Mouse (Mus musculus): ENCODE results near the gene Lrp10. TPM values are rescaled to one million over a fixed set of nuclear protein-coding genes. Genes with fewer than 3 reads are reported as not detected.

Gene Lrp10
- 38.6 and 41.3 TPM in 2 replicates for polyA plus RNA-seq (2014; fragmentation: Nextera tagmentation; extraction: Ambion mirVana)

DNA sequence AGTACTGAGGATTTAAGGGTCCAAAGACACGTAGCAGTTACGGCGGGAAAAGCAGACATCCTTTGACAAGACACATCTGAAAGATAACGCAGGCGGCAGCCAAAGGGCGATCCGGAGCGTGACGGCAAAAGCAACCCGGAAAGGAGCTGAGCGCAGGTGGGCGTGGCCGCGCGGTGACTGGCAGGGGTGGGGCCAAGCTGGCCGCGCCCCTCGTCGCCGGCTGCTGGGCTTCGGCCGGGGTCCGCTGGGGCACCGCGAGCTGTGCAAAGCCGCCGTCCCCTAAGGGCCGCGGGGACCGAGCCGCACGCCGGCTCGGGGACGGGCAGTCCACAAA lies at the start of gene Lrp10:
TSS of gene Lrp10 (plus strand) at position 179 of the 334 bp plus-strand sequence.
- peak; percentile 89 for ATAC-seq (replicated peaks; ENCODE audit: low FRiP score)
- Histone ChIP-seq H3K4me3 (ENCODE audit: low read depth, low read length) (peak within 1 kb of the TSS; percentile 81), H3K4me1 (replicated peaks; ENCODE audit: control insufficient read depth, insufficient read depth, low read length) (peaks cover 21% of the 10 kb centered on the region), H3K27me3 (replicated peaks; ENCODE audit: control insufficient read depth, insufficient read depth, low read length) (no peaks in the 10 kb centered on the region), H3K4me2 (peak within 1 kb of the TSS; percentile 85), H3K9me3 (ENCODE audit: control insufficient read depth, low read length) (no peaks in the 10 kb centered on the region), H3K27ac (ENCODE audit: low read depth, low read length) (peak within 1 kb of the TSS; percentile 84), H3K9ac (ENCODE audit: low read depth, low read length) (peak within 1 kb of the TSS; percentile 87), H3K36me3 (ENCODE audit: control insufficient read depth, insufficient read depth, low read length) (peaks cover 16% of the 10 kb centered on the region)
- WGBS: under 1% methylated on average over 35 of the region's 35 CpGs
- DNase-seq (ENCODE audit: low spot score): peak; percentile 90

DNA sequence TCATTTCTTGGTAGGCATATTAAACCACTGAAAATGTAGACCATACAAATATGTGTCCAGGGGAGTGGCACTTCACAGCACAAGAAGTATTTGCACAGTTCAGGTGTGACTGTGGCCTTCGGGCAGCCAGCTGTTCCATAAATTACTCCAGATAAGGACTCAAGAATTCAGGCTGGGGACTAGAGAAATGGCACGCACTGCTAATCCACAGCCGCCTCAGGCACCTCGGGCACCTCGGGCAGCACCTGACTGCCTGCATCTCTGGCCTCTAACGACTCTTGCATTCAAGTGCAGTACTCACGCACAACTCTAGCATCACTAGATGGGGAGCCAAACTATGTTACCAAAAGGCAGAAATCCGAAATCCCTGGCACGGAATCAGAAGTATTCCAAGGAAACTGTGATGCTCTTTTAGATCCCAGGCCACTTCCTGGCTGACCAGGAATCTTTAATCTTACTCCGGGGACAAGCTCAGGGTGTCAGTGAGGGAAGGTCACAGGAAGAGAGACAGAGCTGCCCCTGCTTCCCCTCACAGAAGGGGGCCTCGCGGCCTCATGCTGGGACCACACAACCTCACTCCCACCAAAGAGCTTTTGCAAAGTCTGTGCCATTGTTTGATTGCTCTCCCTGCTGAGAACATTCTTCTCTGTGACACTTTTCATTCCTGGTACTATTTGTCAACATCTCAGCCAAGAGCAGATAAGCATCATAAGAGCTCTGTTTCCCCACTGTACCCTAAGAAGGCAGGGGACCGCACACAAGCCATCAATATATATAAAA lies 48.5 kb upstream of the Lrp10 start:
- ATAC-seq (replicated peaks; ENCODE audit: low FRiP score): no peak
- H3K4me2 ChIP-seq: no peak overlapping the region
- 29% methylated on average over 13 of the region's 13 CpGs for WGBS

DNA sequence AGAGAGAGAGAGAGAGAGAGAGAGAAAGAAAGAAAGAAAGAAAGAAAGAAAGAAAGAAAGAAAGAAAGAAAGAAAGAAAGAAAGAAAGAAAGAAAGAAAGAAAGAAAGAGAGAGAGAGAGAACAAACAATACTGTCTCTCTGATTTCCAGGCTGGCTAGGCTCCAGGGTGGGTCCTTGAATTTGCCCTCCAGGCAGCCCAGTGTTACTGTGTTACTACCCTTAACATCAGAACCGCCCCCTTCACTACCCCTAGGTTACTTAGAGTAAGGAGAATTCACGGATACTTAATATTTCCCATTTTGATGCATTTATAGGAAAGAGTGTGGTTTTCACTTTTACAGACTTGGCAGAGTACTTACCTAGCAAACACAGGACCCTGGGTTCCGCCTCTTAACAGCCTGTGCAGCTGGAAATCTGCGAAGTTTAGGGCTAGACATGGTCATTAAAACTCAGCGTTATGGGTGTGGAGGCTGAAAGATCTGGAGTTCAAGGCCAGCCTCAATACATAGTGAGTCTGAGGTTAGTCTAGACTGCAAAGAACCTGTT lies 47.6 kb upstream of the Lrp10 start:
- Histone ChIP-seq H3K9ac (ENCODE audit: low read depth, low read length) (no peak overlapping the region), H3K4me3 (ENCODE audit: low read depth, low read length) (no peak overlapping the region), H3K4me2 (no peak overlapping the region), H3K9me3 (ENCODE audit: control insufficient read depth, low read length) (no peaks in the 10 kb centered on the region), H3K27me3 (replicated peaks; ENCODE audit: control insufficient read depth, insufficient read depth, low read length) (no peaks in the 10 kb centered on the region), H3K36me3 (ENCODE audit: control insufficient read depth, insufficient read depth, low read length) (no peaks in the 10 kb centered on the region), H3K27ac (ENCODE audit: low read depth, low read length) (no peak overlapping the region), H3K4me1 (replicated peaks; ENCODE audit: control insufficient read depth, insufficient read depth, low read length) (peaks cover 25% of the 10 kb centered on the region)
- 48% methylated on average over 5 of the region's 5 CpGs for WGBS
- DNase-seq (ENCODE audit: low spot score): no peak
- ATAC-seq (replicated peaks; ENCODE audit: low FRiP score): no peak

More for the DNA sequence above, 48.5 kb upstream of the Lrp10 start:
- Histone ChIP-seq H3K27me3 (replicated peaks; ENCODE audit: control insufficient read depth, insufficient read depth, low read length) (no peaks in the 10 kb centered on the region), H3K4me3 (ENCODE audit: low read depth, low read length) (no peak overlapping the region), H3K36me3 (ENCODE audit: control insufficient read depth, insufficient read depth, low read length) (no peaks in the 10 kb centered on the region), H3K9ac (ENCODE audit: low read depth, low read length) (no peak overlapping the region), H3K27ac (ENCODE audit: low read depth, low read length) (no peak overlapping the region), H3K4me1 (replicated peaks; ENCODE audit: control insufficient read depth, insufficient read depth, low read length) (peaks cover 27% of the 10 kb centered on the region), H3K9me3 (ENCODE audit: control insufficient read depth, low read length) (no peaks in the 10 kb centered on the region)
- no peak for DNase-seq (ENCODE audit: low spot score)

DNA sequence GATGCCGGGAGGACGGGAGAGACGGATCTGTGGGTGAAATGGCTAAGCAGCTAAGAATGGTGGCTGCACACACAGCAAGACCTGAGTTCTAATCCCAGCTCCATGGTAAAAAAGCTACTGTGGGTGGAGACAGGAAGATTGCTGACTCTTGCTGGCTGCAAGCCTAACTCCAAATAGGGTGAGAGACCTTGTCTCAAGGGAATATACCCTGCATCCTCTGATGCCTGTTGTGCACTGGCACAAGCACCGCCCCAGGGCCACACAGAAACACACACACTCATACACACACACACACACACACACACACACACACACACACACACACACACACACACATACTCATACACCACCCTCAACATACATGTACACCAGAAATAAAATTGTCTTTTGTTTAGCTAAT lies 47.1 kb upstream of the Lrp10 start:
- Histone ChIP-seq H3K4me1 (replicated peaks; ENCODE audit: control insufficient read depth, insufficient read depth, low read length) (peaks cover 25% of the 10 kb centered on the region), H3K27me3 (replicated peaks; ENCODE audit: control insufficient read depth, insufficient read depth, low read length) (no peaks in the 10 kb centered on the region), H3K9me3 (ENCODE audit: control insufficient read depth, low read length) (no peaks in the 10 kb centered on the region), H3K27ac (ENCODE audit: low read depth, low read length) (no peak overlapping the region), H3K36me3 (ENCODE audit: control insufficient read depth, insufficient read depth, low read length) (no peaks in the 10 kb centered on the region), H3K4me2 (peak overlapping the region; percentile 73), H3K9ac (ENCODE audit: low read depth, low read length) (peak overlapping the region; percentile 54), H3K4me3 (ENCODE audit: low read depth, low read length) (no peak overlapping the region; the same call in 1 of the 2 replicates)
- WGBS: 68% methylated on average over 4 of the region's 4 CpGs
- ATAC-seq (replicated peaks; ENCODE audit: low FRiP score): no peak
- no peak for DNase-seq (ENCODE audit: low spot score)

DNA sequence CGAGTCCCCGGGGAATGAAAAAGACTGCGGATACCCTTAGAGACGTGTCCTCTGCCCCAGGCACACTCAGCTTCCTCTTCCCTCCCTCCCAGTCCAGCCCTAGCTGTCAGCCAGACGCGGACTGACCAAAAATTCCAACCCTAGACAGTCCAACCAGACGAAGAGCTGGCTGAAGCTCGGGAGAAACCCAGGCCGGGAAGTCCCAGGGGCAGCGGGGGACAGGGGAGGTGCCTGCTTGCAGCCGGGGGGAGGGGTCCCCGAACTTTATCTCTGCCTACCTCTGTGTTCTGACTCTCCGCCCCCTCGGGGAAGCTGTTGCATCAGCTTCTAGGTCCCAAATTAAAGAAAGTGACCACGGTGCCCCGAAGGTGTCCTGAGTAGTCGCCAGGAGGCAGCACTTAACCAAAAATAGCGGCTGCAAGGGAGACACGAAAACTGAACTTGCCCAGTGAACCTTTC lies 46.3 kb upstream of the Lrp10 start, which contains the start of gene Slc7a7:
TSS of gene Slc7a7 (minus strand) at position 158 of the 459 bp plus-strand sequence.
- WGBS: 3% methylated on average over 19 of the region's 19 CpGs
- H3K4me1 ChIP-seq (replicated peaks; ENCODE audit: control insufficient read depth, insufficient read depth, low read length): peaks cover 25% of the 10 kb centered on the region
- peak within 1 kb of the TSS; percentile 63 for H3K27ac ChIP-seq (ENCODE audit: low read depth, low read length)
- peak within 1 kb of the TSS; percentile 54 for H3K9ac ChIP-seq (ENCODE audit: low read depth, low read length)
- no peaks in the 10 kb centered on the region for H3K27me3 ChIP-seq (replicated peaks; ENCODE audit: control insufficient read depth, insufficient read depth, low read length)
- peak within 1 kb of the TSS; percentile 48 for H3K4me3 ChIP-seq (ENCODE audit: low read depth, low read length)
- H3K9me3 ChIP-seq (ENCODE audit: control insufficient read depth, low read length): no peaks in the 10 kb centered on the region
- ATAC-seq (replicated peaks; ENCODE audit: low FRiP score) (peak; percentile 72), DNase-seq (ENCODE audit: low spot score) (peak; percentile 69)
- H3K4me2 ChIP-seq: peak within 1 kb of the TSS; percentile 73
- H3K36me3 ChIP-seq (ENCODE audit: control insufficient read depth, insufficient read depth, low read length): no peaks in the 10 kb centered on the region

DNA sequence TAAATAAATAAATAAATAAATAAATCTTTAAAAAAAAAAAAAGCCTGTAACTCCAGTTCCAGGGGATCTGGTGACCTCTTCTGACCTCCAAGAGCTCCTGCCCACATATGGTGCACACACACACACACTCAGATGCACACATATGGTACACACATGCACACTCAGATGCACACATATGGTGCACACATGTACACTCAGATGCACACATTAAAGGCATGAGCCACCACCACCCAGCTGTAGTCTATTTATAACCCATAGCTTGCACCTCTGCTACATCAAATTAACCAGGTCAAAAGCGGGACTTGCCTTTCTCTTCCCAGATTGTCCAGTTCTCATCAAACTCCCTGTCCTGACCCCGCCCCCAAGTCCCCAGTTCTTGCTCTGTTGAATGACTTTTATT lies 42.9 kb upstream of the Lrp10 start:
- Histone ChIP-seq H3K27ac (ENCODE audit: low read depth, low read length) (no peak overlapping the region), H3K4me1 (replicated peaks; ENCODE audit: control insufficient read depth, insufficient read depth, low read length) (peaks cover 28% of the 10 kb centered on the region), H3K36me3 (ENCODE audit: control insufficient read depth, insufficient read depth, low read length) (no peaks in the 10 kb centered on the region), H3K4me2 (no peak overlapping the region), H3K9ac (ENCODE audit: low read depth, low read length) (no peak overlapping the region), H3K27me3 (replicated peaks; ENCODE audit: control insufficient read depth, insufficient read depth, low read length) (no peaks in the 10 kb centered on the region), H3K4me3 (ENCODE audit: low read depth, low read length) (no peak overlapping the region), H3K9me3 (ENCODE audit: control insufficient read depth, low read length) (no peaks in the 10 kb centered on the region)
- DNase-seq (ENCODE audit: low spot score): no peak
- no peak for ATAC-seq (replicated peaks; ENCODE audit: low FRiP score)
- 91% methylated on average over 2 of the region's 2 CpGs for WGBS

DNA sequence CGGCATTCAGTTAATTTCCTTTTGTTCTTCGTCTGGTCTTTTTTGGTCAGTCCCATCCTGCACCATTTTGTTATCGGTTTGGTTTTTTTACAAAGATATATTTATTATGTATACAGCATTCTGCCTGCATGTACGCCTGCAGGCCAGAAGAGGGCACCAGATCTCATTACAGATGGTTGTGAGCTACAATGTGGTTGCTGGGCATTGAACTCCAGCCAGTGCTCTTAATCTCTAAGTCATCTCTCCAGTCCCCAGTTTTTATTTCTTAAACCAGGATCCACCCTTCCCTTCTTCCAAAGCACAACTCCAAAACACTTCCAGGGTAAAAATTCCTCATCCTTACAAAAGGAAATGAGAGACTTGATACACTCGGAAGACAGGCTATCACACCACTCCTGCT lies 40.5 kb upstream of the Lrp10 start:
- H3K4me1 ChIP-seq (replicated peaks; ENCODE audit: control insufficient read depth, insufficient read depth, low read length): peaks cover 22% of the 10 kb centered on the region
- no peaks in the 10 kb centered on the region for H3K36me3 ChIP-seq (ENCODE audit: control insufficient read depth, insufficient read depth, low read length)
- H3K27me3 ChIP-seq (replicated peaks; ENCODE audit: control insufficient read depth, insufficient read depth, low read length): no peaks in the 10 kb centered on the region
- 46% methylated on average over 5 of the region's 5 CpGs for WGBS
- H3K9ac ChIP-seq (ENCODE audit: low read depth, low read length): no peak overlapping the region
- H3K4me2 ChIP-seq: no peak overlapping the region
- H3K27ac ChIP-seq (ENCODE audit: low read depth, low read length): no peak overlapping the region
- ATAC-seq (replicated peaks; ENCODE audit: low FRiP score) (no peak), DNase-seq (ENCODE audit: low spot score) (no peak)
- no peaks in the 10 kb centered on the region for H3K9me3 ChIP-seq (ENCODE audit: control insufficient read depth, low read length)
- H3K4me3 ChIP-seq (ENCODE audit: low read depth, low read length): no peak overlapping the region

DNA sequence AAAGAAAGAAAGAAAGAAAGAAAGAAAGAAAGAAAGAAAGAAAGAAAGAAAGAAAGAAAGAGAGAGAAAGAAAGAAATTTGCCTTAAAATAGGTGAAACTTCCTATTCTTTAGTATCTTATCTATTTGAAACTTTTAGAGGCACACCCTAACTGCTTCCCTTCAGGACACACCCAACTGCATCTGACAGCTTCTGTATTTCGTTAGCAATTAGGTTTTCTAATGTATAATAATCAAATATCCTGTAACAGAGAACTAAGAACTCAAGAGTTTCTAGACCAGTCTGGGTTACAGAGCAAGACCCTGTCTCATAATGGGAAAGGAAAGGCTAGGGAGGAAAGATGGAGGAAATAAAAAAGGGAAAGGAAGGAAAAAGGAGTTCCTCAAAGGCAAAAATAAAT lies 39.3 kb upstream of the Lrp10 start:
- WGBS: 48% methylated on average over 1 of the region's 1 CpGs
- no peaks in the 10 kb centered on the region for H3K9me3 ChIP-seq (ENCODE audit: control insufficient read depth, low read length)
- DNase-seq (ENCODE audit: low spot score): no peak
- H3K4me1 ChIP-seq (replicated peaks; ENCODE audit: control insufficient read depth, insufficient read depth, low read length): peaks cover 27% of the 10 kb centered on the region
- H3K36me3 ChIP-seq (ENCODE audit: control insufficient read depth, insufficient read depth, low read length): peaks cover 5% of the 10 kb centered on the region; the same call in 1 of the 2 replicates
- ATAC-seq (replicated peaks; ENCODE audit: low FRiP score): no peak
- no peak overlapping the region for H3K9ac ChIP-seq (ENCODE audit: low read depth, low read length)
- peak overlapping the region; percentile 64; the same call in 1 of the 2 replicates for H3K27ac ChIP-seq (ENCODE audit: low read depth, low read length)
- H3K4me3 ChIP-seq (ENCODE audit: low read depth, low read length): no peak overlapping the region
- no peaks in the 10 kb centered on the region for H3K27me3 ChIP-seq (replicated peaks; ENCODE audit: control insufficient read depth, insufficient read depth, low read length)
- peak overlapping the region; percentile 53 for H3K4me2 ChIP-seq
